Mouse (Mus musculus) thymus, postnatal 4 days (tissue): ENCODE measurements around the gene Fam198b.

Source experiments
- DNase-seq: peaks from one replicate; pipeline ENCODE4 v3.0.0; 2021

The Fam198b gene

DNA sequence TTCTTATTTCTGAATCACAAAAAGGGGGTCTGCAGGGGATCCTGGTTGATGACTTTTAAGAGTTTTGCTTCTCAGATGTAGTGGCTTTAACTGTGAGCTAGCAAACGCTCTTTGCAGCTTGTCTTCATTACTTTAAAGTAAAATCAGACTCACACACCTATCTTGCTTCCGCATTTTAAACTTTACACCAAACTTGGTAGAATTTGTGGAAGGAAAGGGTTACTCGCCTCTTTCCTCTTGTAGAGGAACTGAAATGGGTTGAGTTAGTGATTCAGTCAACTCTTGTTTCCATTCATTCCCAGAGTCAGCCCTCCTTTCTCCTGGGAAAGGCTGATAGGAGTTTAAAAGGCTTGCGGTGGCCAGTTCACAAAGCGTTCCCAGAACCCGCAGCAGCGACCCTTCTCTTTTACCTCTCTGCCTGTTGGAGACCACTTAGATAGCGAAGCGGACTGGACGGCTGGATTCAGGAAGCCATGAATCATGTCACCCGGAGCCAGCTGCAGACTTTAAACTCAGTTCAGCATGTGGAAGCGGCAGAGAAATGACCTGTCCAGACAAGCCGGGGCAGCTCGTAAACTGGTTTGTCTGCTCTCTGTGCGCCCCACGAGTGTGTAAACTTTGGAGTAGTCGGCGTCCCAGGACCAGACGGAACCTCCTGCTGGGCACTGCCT lies 1.5 kb downstream of the Fam198b start:
- DNase-seq = peak; percentile 9

DNA sequence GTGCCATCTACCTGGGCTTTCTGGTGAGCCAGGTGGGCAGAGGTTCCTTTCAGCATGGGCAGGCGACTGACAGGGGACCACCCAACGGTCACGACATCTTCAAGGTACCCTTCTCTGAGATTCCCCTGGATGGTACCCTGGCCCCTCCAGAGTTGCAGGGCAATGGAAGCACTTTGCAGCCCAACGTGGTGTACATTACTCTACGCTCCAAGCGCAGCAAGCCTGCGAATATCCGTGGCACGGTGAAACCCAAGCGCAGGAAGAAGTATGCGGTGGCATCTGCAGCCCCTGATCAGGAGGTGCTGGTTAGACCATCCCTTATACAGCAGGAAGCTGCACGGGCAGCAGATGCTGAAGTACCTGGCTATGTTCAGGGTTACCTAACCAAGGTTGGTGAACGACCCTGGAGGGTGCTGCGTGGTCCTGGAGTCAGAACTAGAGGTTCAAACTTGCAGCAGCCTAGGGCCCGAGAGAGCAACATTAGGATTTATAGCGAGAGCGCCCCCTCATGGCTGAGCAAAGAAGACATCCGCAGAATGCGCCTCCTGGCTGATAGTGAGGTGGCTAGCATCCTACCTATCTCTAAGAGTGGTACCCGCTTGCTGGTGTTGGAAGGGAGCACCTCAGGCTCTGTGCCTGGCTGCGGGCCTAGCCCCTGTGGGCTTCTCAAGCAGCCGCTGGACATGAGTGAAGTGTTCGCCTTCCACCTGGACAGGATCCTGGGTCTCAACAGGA lies 2.2 kb downstream of the Fam198b start:
- DNase-seq = peak; percentile 48

DNA sequence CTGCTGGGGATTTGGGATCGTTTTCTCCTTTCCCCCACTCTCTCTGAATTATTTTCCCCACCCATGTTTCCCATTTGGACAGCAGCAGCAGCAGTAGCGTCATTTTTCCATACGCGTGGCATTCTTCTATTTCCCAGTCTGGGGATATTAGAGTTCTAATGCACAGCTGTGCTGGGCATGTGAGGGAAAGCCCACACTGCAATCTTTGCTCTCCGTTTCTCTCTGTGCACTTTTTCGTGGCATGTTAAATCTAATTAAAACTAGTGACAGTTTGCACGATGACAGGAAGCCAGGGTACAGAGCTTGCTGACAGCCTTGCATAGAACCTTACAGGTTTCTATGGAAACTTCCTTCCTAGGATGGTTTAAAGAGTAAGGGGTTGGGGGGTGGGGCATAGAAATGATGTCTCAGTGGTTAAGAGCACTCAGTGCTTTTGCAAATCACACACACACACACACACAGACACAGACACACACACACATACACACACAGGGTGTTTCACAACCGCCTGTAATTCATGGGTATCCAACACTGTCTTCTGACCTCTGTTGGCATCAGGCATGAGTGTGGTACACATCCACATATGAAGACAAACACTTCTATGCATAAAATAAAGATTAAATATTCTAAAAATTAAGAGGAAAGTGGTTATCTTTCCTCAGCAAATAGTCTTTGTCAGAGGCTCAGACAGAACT lies 3.0 kb downstream of the Fam198b start:
- no peak for DNase-seq

DNA sequence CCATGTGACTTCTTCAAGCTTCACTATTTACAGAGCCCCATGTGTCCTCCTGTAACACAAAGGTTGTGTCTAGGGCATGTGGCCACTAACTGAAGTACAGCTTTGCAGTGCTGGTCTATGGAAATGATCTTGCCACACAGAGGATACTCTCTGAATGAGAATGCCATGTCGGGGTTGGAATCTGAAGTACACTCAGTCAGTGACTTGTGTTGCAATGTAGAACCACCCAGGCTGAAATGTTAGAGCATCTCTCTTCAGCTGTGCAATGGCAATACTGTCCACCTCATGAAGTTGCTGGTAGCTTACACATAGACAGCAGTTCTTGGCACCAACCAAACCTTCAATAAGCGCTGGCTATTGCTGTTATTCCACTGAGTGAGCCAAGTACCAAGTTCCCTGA lies 3.6 kb downstream of the Fam198b start:
- DNase-seq = no peak

DNA sequence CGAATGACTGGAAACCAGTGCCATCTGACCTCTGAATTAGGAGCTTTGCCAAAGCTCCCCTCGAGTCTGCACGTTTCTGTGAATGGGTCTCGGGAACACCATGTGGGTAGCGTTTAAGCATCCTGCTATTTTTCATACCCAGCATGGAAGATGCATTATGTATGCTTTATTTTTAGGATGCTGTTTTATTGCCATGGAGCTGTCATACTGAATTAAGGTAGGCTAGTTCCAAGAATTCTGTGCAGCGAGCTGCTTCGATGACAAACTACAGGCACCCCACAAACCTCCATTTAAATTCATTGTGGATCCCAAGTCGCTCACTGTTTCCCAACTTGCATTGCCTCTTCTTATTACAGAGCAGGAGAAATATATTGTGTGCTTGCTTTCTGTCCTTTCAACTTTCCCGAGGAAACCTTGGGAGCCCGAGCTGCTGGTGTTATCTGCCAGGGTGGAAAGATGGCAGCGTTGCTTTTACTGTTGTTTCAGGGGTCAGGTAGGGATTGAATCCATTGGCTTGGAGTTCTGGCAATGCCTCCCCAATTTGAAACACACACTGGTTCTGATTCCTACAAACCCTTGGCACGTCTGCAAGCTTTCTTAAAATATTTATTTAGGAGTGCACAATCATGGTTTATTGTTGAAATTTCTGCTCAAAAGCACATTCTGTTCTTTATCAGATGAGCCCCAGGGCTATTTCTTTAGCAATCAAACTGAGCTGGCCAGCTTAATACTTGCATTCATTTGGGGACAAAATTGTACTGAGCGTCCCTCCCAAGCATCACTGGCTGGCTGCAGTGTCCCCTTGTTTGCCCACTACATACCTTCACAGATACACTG lies 13.4 kb downstream of the Fam198b start:
- DNase-seq = no peak

DNA sequence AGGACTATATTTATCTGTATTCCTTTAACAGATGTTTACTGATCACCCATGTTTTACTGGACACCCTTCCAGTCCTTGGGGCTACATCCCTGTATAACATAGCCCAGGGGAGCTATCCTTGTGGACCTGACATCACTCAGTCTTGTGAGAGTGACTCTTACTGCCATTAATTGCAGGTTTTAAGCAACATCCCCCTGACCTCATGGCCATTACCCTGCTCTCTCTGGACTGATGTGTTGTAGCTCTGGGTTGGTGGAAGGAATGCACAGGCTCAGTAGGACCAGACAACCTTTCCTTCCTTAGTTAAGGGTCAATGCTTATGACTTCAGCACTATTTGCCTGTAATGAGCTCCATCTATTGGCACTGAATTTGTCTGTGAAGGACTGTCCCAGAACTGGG lies 14.2 kb downstream of the Fam198b start:
- no peak for DNase-seq

DNA sequence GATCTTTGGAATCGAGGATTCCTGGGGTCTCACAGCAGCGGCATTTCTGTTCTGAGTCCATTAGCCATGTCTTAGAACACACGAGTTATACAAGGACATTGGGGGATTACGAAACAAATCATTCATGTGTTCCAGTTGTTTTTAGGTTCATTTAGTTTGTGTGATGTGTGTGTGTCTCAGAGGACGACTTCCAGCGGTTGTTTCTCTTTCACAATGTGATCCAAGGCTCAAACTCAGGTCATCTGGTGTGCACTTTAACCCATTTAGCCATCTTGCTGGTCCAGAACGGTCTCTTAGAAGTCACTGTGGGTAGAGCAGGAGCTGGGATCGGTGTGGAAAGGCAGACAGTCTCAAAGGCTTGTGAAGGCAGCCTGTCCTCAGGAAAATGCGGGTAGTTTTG lies 15.6 kb downstream of the Fam198b start:
- no peak for DNase-seq

DNA sequence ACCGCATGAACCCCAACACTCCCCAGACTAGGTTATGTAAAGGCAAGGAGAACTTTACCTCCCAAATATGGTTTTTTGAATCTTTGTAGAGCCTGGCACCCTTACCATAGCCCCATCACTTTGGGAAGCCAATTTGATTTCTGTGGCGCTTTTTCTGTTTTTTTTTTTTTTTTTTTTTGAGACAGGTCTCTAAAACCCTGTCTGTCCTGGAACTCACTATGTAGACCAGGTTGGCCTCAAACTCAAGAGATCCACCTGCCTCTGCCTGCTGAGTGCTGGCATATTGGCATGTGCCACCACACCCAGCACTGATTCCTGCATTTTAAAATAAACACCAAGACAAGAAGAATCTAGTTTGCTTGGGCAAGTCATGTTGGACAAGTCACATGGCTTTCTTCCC lies 16.2 kb downstream of the Fam198b start:
- no peak for DNase-seq

DNA sequence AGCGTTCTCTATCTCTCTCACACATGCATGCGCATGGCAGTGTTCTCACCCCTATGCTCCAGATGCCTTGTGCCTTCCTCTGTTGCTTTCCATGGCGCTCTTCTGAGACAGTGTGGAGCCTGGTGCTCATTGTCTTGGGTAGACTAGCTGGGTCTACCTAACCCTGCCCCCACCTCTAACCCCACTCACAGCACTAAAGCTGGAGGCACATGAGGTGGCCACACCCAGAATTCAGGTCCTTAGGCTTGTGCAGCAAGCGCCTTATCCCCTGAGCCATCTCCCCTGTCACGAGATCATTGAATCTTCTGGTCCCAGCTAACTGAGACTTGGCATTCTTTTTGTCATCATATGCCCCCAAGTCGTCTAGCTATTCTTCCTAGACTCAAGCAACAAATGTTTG lies 17.0 kb downstream of the Fam198b start:
- DNase-seq = no peak

DNA sequence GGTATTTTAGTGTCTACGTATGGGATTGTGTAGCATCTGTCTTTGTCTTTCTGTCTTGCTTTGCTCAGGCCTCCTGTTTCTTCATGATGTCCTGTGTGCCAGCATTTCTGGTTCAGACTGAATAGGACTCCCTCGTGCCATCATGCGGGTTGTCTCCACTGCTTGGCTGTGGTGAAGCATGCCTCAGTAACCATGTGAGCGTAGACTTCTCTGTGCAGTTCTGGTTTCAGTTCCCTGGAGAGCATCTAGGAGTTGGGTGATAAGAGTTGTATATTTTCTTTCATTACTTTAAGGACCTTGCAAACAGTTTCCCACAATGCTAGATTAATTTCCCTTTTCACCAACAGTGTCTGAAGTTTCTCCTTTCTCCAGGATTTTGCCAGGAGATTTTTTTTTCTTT lies 17.4 kb downstream of the Fam198b start:
- no peak for DNase-seq

DNA sequence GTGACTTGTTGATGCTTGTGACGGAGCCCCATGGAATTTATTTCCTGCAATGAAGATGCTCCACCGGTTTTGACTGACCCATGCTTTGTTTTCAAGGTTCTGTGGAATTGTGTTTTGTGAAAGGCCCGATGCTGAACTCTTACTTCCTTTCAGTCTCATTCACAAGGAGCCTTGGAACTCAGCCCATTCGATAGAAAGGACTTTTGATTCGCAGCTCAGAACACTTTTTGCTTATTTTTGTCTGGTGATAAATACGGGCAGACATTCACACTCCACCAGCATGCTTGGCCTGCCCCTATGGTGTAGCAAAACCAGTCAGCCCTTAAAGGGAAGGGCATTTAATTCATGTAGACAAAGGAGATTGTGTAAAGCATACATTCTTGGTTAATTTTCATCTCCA lies 19.5 kb downstream of the Fam198b start:
- DNase-seq = no peak

DNA sequence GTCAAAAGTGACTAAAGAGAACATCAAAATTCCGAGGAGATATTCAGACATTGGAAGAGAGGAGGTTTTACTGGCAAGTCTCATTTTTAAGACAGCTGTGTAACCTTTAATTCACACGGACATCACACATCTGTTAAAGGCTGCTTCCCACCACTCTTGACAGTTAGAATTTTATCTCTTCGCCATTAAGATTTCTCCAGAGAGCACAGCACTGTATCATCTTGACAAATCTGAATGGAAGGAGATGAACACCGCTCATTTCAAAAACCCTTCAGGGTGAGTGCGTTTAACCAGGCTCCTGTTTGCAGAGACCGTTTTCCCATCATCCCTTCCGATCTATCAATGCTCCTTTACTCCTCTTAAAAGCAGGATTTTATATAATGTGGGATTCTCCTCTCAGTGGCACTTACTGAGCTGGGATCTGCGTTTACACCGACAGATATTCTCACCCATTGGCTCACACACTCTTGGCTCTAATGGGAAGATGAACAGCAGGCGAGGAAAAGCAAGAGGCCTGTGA lies 20.0 kb downstream of the Fam198b start:
- DNase-seq = no peak

DNA sequence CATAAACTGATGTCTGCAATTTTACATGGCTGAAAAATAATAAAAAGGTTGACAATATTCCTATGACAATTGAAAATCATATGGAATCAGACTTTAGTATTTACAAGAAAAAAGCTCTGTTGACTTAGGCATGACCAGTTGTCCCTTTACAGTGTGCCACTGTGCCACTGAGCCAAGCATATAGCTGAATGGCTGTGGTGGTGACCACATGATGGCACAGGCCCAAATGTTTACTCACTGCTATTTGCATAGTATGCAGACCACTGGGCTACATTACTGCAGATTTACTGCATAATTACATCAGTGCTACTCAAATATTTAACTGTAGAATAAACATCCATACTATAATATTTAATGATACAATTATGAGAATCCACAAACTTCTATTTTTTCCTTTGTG lies 21.1 kb downstream of the Fam198b start:
- no peak for DNase-seq

DNA sequence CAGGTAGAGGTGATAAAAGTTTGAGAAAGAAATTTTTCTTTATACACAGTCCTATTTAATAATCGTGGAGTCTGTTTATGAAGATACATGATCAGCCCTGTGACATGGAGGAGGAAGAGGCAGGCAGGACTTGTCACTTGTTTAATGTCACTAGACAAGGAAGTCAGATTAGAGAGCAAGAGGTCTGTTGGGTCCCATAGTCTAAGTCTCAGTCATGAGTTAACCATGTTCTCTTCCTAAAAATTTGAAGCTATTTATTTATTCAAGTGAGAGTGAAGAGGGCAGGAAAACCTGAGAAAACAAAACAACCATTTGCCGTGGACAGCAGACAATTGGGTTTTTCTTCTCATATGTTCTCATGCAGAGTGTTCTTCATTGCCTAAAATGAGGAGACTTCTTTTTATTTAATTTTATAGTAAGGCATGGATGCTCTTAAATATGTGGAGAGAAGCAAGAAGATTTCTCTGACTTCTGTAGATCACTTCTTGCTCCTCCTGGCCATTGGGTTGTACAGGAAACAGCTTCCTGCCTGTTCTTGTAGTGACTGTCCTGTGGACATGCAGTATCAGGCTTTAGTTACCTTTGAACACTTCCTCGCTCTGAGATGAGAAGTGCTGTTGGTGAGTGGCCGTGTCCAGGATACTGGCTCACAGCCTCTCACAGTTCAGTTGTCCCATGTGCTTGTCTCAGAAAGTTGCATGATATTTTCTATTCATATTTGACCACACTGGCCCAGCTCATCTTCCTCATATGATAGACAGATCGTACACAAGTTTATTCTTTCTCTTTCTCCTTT lies 22.1 kb downstream of the Fam198b start:
- DNase-seq = no peak

DNA sequence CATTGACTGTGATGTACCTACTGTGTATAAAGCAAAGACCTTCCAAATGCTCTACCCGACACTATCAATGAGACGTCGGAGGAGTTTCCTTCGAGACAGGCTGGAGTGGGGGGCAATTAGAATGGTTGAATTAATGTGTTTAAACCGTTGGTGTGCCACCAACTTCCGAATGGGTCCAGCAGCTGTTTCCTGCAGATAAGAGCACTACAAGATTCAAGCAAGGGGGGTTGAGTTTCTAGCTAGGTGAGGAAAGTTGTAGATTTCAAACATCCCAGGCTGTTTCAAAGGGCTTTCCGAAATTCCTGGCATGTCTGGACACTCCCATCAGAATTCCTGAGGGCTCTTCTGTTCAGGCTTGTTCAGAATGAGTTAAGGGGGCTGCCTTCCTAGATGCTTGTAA lies 22.9 kb downstream of the Fam198b start:
- DNase-seq = no peak

DNA sequence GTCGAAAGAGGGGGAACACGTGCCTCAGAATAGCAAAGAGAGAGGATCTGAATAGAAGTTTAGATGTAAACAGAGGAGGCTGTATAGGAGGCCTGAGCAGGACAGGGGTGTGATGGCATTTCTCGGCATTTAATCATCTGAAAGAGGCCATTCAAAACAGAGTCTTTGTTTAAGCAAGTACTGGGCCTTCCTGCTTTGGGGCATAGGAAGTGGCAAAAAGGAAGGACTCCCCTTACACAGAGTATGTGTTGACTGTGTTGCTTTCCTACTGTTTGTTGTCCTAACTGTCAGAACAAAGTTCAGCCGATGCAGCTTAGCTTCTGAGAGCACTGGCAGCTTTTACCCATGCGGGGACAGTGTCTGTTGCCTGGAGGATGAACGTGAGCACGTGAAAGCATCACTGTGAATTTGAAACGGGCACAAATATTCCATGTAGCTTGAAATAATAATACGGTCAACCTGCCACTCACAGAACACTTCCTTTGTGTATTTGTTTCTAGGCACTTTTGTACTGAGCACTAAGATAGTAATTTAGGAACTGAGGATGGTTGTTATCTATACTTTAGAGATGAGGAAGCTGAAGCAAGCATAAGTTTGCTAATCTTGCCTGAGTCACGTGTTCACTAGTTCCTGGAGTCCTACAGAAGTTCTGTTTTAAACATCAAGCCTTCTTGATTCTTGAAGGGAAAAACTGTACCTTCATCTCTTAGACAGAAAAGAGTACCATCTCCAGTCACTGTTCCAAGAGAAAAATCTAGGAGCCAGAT lies 26.2 kb downstream of the Fam198b start:
- DNase-seq = no peak

DNA sequence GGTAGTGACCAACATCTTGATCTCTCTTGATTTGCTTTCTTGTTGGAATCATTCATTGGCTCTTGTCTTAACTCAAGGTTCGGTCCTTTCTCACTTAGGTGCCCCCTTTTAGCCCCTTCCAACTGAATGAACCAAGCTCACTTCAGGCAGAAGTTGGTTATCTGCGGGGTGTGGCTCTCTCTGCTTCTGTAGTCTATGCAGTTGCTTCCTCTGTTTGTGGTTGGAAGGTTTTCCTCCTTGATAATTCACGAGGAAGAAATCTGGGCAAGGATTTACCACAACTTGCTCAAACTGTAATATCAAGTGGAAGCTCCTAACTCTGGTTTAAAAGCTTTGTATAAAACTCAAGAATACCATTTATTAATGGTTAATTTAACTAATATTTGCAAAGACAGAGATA lies 26.8 kb downstream of the Fam198b start:
- no peak for DNase-seq

DNA sequence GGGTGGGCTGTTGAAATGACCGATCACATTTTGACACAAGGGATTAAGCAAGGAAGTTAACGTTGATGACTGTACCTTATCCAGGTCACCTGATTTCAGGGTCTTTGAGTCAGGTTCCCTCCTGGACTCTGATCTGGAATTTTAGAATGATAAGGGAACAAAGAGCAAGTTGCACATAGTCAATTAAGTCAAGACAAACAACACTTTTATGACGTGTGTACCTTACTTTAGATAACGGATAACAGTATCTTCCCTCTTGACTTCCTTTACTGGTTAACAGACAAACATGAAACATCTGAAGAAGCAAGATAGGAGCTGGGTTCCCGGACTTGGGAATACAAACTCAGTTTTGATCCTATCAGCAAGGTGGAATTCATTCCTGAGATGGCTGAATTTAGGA lies 29.7 kb downstream of the Fam198b start:
- DNase-seq = no peak

DNA sequence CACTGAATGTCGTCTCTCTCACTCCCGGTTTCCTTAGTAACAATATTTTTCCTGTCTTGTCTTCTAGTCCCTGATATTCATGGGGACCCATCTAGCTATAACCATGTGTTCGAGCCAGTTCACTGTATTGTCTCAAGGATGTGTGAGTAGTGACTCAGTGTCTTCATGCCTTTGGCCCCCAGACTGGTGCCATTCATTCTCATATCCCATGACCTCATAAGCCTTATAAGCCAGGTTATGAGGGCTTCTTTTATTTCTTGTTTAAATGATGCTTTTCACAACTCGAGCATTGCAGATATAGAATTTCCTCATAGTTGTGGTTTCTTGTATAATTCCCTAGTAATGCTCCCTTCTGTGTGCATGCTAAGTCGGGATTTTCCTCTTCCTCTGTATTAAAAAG lies 31.9 kb downstream of the Fam198b start:
- no peak for DNase-seq

DNA sequence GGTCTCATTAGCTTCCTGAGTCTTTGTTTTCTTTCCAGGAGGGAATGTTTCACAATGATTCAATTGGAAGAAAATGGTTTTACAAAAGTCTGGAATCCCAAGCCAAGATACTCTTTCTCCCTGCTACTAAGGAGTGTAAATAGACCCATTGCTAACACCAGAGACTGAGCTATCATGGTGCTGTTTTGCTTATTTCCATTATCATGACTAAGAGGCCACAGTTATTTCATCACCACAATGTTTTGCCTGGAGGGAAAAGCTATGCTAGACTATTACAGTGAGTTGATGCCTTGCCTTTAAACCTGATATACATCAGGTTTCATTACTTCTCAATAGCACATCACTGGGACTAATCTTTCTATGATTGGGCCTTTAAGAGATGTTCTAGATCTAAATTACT lies 34.4 kb downstream of the Fam198b start:
- DNase-seq = no peak

DNA sequence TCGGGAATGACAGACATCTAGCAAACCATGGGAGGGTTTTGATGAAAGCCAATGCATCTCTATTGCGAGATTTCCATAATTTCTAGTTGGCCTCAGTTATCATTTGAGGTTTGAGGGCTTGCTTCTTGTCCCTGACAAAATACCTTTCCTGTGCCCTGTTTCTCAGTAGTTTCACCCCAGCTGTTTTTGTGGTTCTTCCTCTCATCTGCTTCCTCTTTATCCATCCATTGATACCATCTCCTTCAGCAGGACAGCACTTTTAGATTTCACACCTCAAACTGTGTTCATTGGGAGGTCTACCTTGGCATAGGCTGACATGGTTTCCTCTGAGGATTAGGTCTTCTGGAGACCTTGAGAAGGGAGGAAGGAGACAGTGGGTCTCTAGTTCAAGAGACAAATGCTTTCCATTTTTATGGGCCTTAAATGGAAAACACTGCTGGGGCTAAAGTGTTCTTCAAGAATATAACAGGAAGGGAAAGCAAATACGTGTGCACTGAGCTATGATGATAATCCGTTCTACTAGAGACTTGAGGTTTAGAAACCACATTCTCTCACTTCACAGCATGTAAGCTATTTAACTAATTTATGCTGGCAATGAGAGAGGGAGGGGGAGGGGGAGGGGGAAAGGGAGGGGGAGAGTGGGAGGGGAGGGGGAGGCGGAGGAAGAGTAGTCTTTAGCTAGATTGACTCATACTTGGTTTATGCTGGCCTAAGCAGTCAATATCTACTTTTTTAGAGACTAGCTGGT lies 41.8 kb downstream of the Fam198b start:
- no peak for DNase-seq
